8 mouse cellular contexts compared by ENCODE assay signal in genomic region chr13:23620733-23621531, GRCm38 (mm10). TPM values are rescaled to one million over a fixed set of nuclear protein-coding genes. Genes with fewer than 3 reads are reported as not detected.
DNase-seq lines count a peak whose midpoint lies in the region; ATAC-seq and TF ChIP-seq lines count a peak whose summit lies in the region.

Gene Hist1h2be, minus strand, starts transcription at chr13:23621124.

- in situ Hi-C loops in CH12.LX (cut with MboI; ENCODE audit: low pct_ligation_motif_present, low pct_unique_long_range_greater_than_20kb, low sequenced_read_pairs), result no loop called here

- H3K4me2 ChIP-seq in CH12.LX (ENCODE audit: insufficient read depth, low read depth, poor library complexity, severe bottlenecking) (peak within 1 kb of the TSS; percentile 91), myocyte (ENCODE audit: low read depth) (peak within 1 kb of the TSS; percentile 93)
- peak within 1 kb of the TSS; percentile 89 for H3K4me2 ChIP-seq in heart, embryonic 14.5 days (ENCODE audit: low read length)
- peak within 1 kb of the TSS; percentile 96 for H3K4me2 ChIP-seq in liver, embryonic 11.5 days

- no peak for TF ChIP-seq RAD21 in CH12.LX (IDR thresholded peaks at IDR 0.05; ENCODE audit: low read depth, low read length)

- dilution Hi-C loops in CH12.LX (cut with MboI; ENCODE audit: extremely low pct_ligation_motif_present, extremely low pct_unique_long_range_greater_than_20kb, low sequenced_read_pairs), result no loop called here

- no peaks in the 10 kb centered on the region for H3K9me3 ChIP-seq in CH12.LX (replicated peaks; ENCODE audit: low read length)
- H3K9me3 ChIP-seq in forebrain, embryonic 10.5 days, result no peaks in the 10 kb centered on the region
- no peaks in the 10 kb centered on the region for H3K9me3 ChIP-seq in heart, embryonic 14.5 days (ENCODE audit: control insufficient read depth, low read length)
- no peaks in the 10 kb centered on the region for H3K9me3 ChIP-seq in liver, embryonic 11.5 days (ENCODE audit: control insufficient read depth, low read length)

- peak within 1 kb of the TSS; percentile 96 for H3K9ac ChIP-seq in CH12.LX (ENCODE audit: insufficient read depth, low read depth)
- H3K9ac ChIP-seq in heart, embryonic 14.5 days (ENCODE audit: low read length), result peak within 1 kb of the TSS; percentile 87
- H3K9ac ChIP-seq in liver, embryonic 11.5 days (ENCODE audit: low read depth, low read length), result peak within 1 kb of the TSS; percentile 98

- TF ChIP-seq CTCF in CH12.LX (conservative IDR thresholded peaks at IDR 0.05 in 1 of 2, IDR thresholded peaks at IDR 0.05 in 1 of 2; ENCODE audit: low read depth in 2 of 2, low read length in 2 of 2), result no peak

- H3K4me1 ChIP-seq in CH12.LX (ENCODE audit: control insufficient read depth in 1 of 2, insufficient read depth in 2 of 2), result peaks cover 0 to 12% of the 10 kb centered on the region in 2 experiments; a peak in 3 of 4 replicates
- H3K4me1 ChIP-seq in forebrain, embryonic 10.5 days, result peaks cover 28% of the 10 kb centered on the region
- H3K4me1 ChIP-seq in heart, embryonic 14.5 days (ENCODE audit: control insufficient read depth in 2 of 2, insufficient read depth in 2 of 2, low read length in 2 of 2), result peaks cover 2 to 11% of the 10 kb centered on the region in 2 experiments; a peak in 3 of 4 replicates
- H3K4me1 ChIP-seq in liver, embryonic 11.5 days (replicated peaks; ENCODE audit: control insufficient read depth, insufficient read depth, low read length), result peaks cover 11% of the 10 kb centered on the region; the same call in 1 of the 2 replicates

- ATAC-seq in heart, embryonic 14.5 days (ENCODE audit: insufficient number of reproducible peaks, insufficient read depth, low FRiP score, low read depth), result peak; percentile 70
- peak; percentile 77 for ATAC-seq in liver, embryonic 11.5 days (replicated peaks; ENCODE audit: low FRiP score)

- peak within 1 kb of the TSS; percentile 98 for H3K27ac ChIP-seq in CH12.LX (ENCODE audit: insufficient read depth, low read depth)
- peak within 1 kb of the TSS; percentile 97 for H3K27ac ChIP-seq in forebrain, embryonic 10.5 days
- H3K27ac ChIP-seq in heart, embryonic 14.5 days (replicated peaks in 1 of 2; ENCODE audit: control insufficient read depth in 1 of 2, insufficient read depth in 1 of 2, low read depth in 2 of 2, low read length in 2 of 2), result peak within 1 kb of the TSS; percentile 91 to 94
- peak within 1 kb of the TSS; percentile 100 for H3K27ac ChIP-seq in liver, embryonic 11.5 days (ENCODE audit: low read depth, low read length)

- H3K36me3 ChIP-seq in CH12.LX (replicated peaks in 1 of 2; ENCODE audit: control insufficient read depth in 1 of 2, insufficient read depth in 1 of 2, low read length in 1 of 2) (no peaks in the 10 kb centered on the region), myocyte (ENCODE audit: control insufficient read depth, insufficient read depth) (no peaks in the 10 kb centered on the region)
- no peaks in the 10 kb centered on the region for H3K36me3 ChIP-seq in forebrain, embryonic 10.5 days (replicated peaks)
- H3K36me3 ChIP-seq in heart, embryonic 14.5 days (ENCODE audit: control insufficient read depth, insufficient read depth, low read length), result no peaks in the 10 kb centered on the region
- H3K36me3 ChIP-seq in liver, embryonic 11.5 days (ENCODE audit: control insufficient read depth, insufficient read depth, low read length), result no peaks in the 10 kb centered on the region

- 1% methylated on average over 27 of the region's 27 CpGs for WGBS in forebrain, embryonic 10.5 days
- under 1% methylated on average over 27 of the region's 27 CpGs for WGBS in heart, embryonic 14.5 days
- 1% methylated on average over 27 of the region's 27 CpGs for WGBS in liver, embryonic 11.5 days

- H3K79me2 ChIP-seq in CH12.LX (replicated peaks; ENCODE audit: control insufficient read depth, extremely low read depth, insufficient read depth, poor library complexity, severe bottlenecking), result peaks cover 8% of the 10 kb centered on the region; the same call in 1 of the 2 replicates
- H3K79me2 ChIP-seq in myocyte (ENCODE audit: control insufficient read depth, insufficient read depth), result no peaks in the 10 kb centered on the region

- no peak within 1 kb of the TSS for H3ac ChIP-seq in myocyte (ENCODE audit: control insufficient read depth, insufficient read length)

- DNase-seq in CH12.LX (ENCODE audit: extremely low read depth), result peak; percentile 96
- peak; percentile 77 for DNase-seq in c-Kit-positive CD71-negative TER-119-negative erythroid progenitor cells, embryonic 14.5 days (ENCODE audit: low read depth)
- peak; percentile 76 for DNase-seq in forebrain, embryonic 10.5 days (ENCODE audit: extremely low spot score, low spot score)
- DNase-seq in kidney, postnatal 10 days, result peak; percentile 76
- DNase-seq in liver, embryonic 11.5 days (ENCODE audit: low spot score), result peak; percentile 73
- DNase-seq in spleen, postnatal 4 days (ENCODE audit: low spot score in 2 of 2), result peak; percentile 73 to 87

- no peaks in the 10 kb centered on the region for H3K27me3 ChIP-seq in CH12.LX (replicated peaks)
- peaks cover 14% of the 10 kb centered on the region for H3K27me3 ChIP-seq in forebrain, embryonic 10.5 days (ENCODE audit: poor library complexity, severe bottlenecking)
- no peaks in the 10 kb centered on the region for H3K27me3 ChIP-seq in heart, embryonic 14.5 days (ENCODE audit: control insufficient read depth, insufficient read depth, low read length)
- no peaks in the 10 kb centered on the region for H3K27me3 ChIP-seq in liver, embryonic 11.5 days (replicated peaks; ENCODE audit: control insufficient read depth, insufficient read depth, low read length)
- H3K27me3 ChIP-seq in myocyte (ENCODE audit: control insufficient read depth, insufficient read depth, insufficient read length), result no peaks in the 10 kb centered on the region

- no peak for TF ChIP-seq EP300 in CH12.LX (IDR thresholded peaks at IDR 0.05; ENCODE audit: low read length)

- H3K4me3 ChIP-seq in CH12.LX (replicated peaks in 1 of 3; ENCODE audit: low read depth in 2 of 3, low read length in 2 of 3, poor library complexity in 1 of 3), result peak within 1 kb of the TSS; percentile 55 to 70 (median 61)
- peak within 1 kb of the TSS; percentile 73 for H3K4me3 ChIP-seq in forebrain, embryonic 10.5 days
- H3K4me3 ChIP-seq in heart, embryonic 14.5 days (ENCODE audit: control insufficient read depth in 1 of 2, insufficient read depth in 1 of 2, low read depth in 1 of 2, low read length in 2 of 2), result peak within 1 kb of the TSS; percentile 54 to 82
- peak within 1 kb of the TSS; percentile 68 for H3K4me3 ChIP-seq in liver, embryonic 11.5 days (ENCODE audit: low read depth, low read length)
- H3K4me3 ChIP-seq in myocyte, result peak within 1 kb of the TSS; percentile 87

- TF ChIP-seq POLR2A in CH12.LX (IDR thresholded peaks at IDR 0.05; ENCODE audit: low read depth, low read length) (no peak; the same call in 1 of the 2 replicates), myocyte (IDR thresholded peaks at IDR 0.05; ENCODE audit: insufficient read length, low read depth) (peak; percentile 5)

TF ChIP-seq in CH12.LX, 34 proteins besides CTCF, POLR2A, EP300 and RAD21 (continues in another document):
- TF ChIP-seq BHLHE40 (IDR thresholded peaks at IDR 0.05; ENCODE audit: low read depth, low read length) (no peak; the same call in 1 of the 2 replicates), ETS1 (conservative IDR thresholded peaks at IDR 0.05; ENCODE audit: low read depth, low read length) (no peak), HCFC1 (IDR thresholded peaks at IDR 0.05; ENCODE audit: low read depth, low read length) (peak; percentile 29; the same call in 1 of the 2 replicates), MEF2A (IDR thresholded peaks at IDR 0.05; ENCODE audit: borderline replicate concordance, low read depth, low read length) (0 out of 2 replicates have a peak, but pooled peaks have one; percentile 0), IRF4 (IDR thresholded peaks at IDR 0.05; ENCODE audit: low read depth, low read length) (no peak), MAFK (IDR thresholded peaks at IDR 0.05; ENCODE audit: insufficient replicate concordance, low read length) (no peak), MYC (IDR thresholded peaks at IDR 0.05; ENCODE audit: low read depth, low read length) (peak; percentile 49), CHD2 (IDR thresholded peaks at IDR 0.05; ENCODE audit: low read length) (no peak), SIN3A (IDR thresholded peaks at IDR 0.05; ENCODE audit: low read length) (no peak; the same call in 1 of the 2 replicates), CHD1 (IDR thresholded peaks at IDR 0.05; ENCODE audit: low read depth, low read length) (no peak), ZMIZ1 (IDR thresholded peaks at IDR 0.05; ENCODE audit: low read depth, low read length) (no peak), ELF1 (IDR thresholded peaks at IDR 0.05; ENCODE audit: low read depth, low read length) (no peak)

TF ChIP-seq in myocyte, 11 proteins besides CTCF, POLR2A, EP300 and RAD21:
- TF ChIP-seq POLR2AphosphoS2 (IDR thresholded peaks at IDR 0.05; ENCODE audit: insufficient read length, low read depth) (peak; percentile 64), CEBPB (IDR thresholded peaks at IDR 0.05; ENCODE audit: insufficient read depth, poor library complexity, severe bottlenecking) (no peak)
TF ChIP-seq in myocyte: peak in this region for 1.

RNA-seq across cellular contexts. Expression of gene Hist1h2be, which starts in this region (rescaled TPM):
- total RNA-seq in CH12.LX (2012; rRNA removed) (268 and 282 TPM in 2 replicates), CH12.LX (2014; rRNA removed) (3.4 and 4.7 TPM in 2 replicates)
- polyA plus RNA-seq in CH12.LX (2012; ENCODE audit: insufficient read length, low read depth) (0.57 and 0.70 TPM in 2 replicates), myocyte (2012; fragmentation: generic; extraction: Trizol) (4.3 TPM)
- polyA plus RNA-seq in forebrain, embryonic 10.5 days (2016; fragmentation: Nextera tagmentation; extraction: Ambion mirVana), result 3.2 and 3.6 TPM in 2 replicates
- 1.3 and 1.8 TPM in 2 replicates for polyA plus RNA-seq in heart, embryonic 14.5 days (2014; fragmentation: Nextera tagmentation; extraction: Ambion mirVana)
- 4.4 TPM in 2 replicates for polyA plus RNA-seq in liver, embryonic 11.5 days (2014; fragmentation: Nextera tagmentation; extraction: Ambion mirVana)

Comparison
In these comparisons a context has a peak if more than half of its experiments do, and no peak if none do; other contexts are left out.
1. Peak in every context shown above with its lines: DNase-seq, ATAC-seq, H3K4me3 ChIP-seq and H3K27ac ChIP-seq.